Mouse (Mus musculus) large intestine, adult 2 months (tissue): ENCODE measurements around the gene Cpvl. TPM values are rescaled to one million over a fixed set of nuclear protein-coding genes. Genes with fewer than 3 reads are reported as not detected.

Source experiments
- DNase-seq: peaks from one replicate; pipeline ENCODE4 v3.0.0-alpha.2; 2012; ENCODE audit warnings: low read depth, low spot score
- WGBS: fragments of 180-500 bp; shearing (Covaris S2); methylation state at CpG from one replicate; pipeline ENCODE4 v1.1.7; 2018; 5-methylcytosine and 5-hydroxymethylcytosine counted together
- polyA plus RNA-seq: library from polyadenylated mRNA; depleted of rRNA; stranded (reverse); fragments of >200 nt; gene quantifications from 2 replicates; pipeline ENCODE4 v1.2.3, GENCODE M21; 2012

Cpvl gene
- polyA plus RNA-seq, 1 experiment = 0.05 TPM

DNA sequence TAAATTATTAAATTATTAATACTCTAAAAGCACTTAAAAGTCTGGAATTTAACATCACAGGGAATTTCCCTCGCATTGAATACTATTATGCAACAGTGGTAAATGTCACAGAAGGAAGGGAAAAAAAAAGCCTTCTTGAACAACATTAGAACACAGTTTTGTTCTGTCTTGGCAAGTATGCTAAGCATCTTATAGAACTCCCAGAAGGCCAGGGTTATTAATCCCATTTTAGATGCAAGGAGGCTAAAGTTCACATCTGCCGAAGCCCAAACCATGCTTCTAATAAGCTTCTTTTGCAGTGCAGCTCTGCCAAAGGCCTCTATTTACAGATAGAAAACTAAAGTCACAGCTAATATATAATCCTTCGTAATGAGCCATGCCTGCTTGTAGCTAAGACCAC, 74.3 kb downstream of the Cpvl start:
- no peak for DNase-seq
- 79% methylated on average over 3 of the region's 3 CpGs for WGBS

DNA sequence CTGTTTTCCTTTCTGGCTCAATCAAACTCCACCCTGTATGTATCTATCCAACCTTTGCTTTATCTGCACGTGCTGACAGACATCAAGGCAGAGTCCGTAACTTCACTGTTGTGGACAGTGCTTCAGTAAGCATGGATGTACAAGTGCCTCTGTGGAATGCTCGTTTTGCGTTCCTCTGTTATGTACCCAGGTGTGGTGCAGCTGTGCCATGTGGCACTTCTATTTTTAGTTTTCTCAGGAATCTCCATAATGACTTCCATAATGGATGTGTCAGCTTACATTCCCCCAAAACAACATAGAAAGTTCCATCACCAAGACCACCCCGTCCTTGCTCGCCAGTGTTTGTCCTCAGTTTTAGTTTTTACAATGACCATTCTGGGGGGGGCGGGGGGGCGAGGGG, 76.7 kb downstream of the Cpvl start:
- no peak for DNase-seq
- WGBS = 78% methylated on average over 8 of the region's 8 CpGs

DNA sequence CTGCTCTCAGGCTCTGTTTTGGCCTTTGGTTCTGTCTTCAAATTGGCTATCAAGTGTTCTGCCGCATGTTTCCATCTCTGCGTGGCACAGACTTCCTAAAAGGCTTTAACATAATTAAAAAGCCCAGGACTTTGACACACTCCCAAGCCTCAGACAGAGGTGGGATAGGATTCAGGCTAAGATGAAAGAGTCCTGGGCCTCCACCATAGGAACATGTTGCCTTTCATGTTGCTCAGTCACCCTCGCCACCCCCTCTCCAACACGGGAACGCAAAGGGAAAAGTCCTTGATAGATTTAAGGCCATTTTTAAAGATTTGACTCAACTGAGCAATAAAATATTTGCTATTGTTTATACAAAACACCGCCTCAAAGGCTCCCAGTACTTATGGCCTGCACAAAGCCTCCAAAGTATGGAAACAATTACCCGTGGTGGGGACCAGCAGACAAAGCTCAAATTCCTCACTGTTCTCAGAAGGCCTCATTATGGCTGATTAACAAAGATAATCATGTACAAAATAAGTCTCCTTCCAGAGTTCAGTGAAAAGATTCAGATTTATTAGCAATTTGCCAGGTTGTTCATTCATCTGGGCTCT, 80.5 kb downstream of the Cpvl start:
- 55% methylated on average over 7 of the region's 7 CpGs for WGBS
- DNase-seq = no peak

DNA sequence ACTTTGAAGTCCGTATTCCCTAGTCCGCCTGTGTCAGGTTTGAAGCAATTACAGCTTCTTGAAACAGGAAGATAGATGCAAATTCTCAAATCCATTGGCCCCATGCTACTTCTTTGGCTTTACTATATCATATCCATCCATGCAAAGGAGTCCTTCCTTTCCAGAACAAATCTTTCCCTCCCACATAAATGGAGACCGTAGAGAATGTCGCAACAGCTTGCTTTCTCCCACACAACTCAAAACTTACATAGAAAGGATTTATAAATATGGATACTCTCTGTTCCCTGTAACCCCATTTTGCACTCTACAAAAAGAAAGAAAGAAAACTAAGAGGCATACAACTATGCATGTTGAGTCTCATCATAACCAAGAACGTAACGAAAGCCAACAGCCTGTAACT, 81.3 kb downstream of the Cpvl start:
- WGBS = 94% methylated on average over 6 of the region's 6 CpGs
- no peak for DNase-seq

DNA sequence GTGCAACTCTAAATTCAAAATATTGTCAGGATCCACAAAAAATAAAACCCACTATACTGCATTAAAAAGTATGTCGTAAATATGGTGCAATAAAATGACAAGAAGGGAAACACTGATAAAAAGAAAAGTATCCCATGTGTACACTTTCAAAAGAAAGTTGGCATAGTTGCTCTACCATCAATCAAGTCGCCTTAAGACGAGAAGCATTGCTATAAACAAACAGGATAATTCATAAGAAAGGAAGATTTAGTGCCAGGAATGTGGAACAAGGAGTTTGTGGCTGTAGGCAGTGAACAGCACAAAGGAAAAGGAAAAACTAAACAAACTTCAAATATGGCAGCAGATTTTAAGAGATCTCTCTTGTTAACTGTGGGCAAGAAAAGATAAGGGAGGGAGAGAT, 84.7 kb downstream of the Cpvl start:
- DNase-seq = no peak
- WGBS = 34% methylated on average over 3 of the region's 3 CpGs

DNA sequence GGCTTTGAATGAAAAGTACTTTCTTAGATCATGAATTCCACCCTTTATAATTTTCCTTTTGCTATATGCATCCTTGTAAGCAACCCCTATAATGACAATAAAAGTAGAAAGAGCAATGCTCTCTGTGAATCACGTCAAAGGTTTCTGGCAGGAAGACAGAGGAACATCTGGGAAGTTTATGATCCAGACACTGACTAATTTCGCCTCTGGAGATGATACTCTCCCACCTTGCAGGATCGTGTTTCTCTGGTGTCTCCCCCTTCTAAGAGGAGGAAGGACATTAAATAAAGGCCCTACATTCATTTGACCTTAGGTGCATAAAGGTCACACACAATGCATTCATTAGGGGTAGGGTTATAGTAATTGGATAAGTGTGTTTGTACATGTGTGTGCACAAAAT, 87.4 kb downstream of the Cpvl start:
- 46% methylated on average over 3 of the region's 3 CpGs for WGBS
- DNase-seq = no peak

DNA sequence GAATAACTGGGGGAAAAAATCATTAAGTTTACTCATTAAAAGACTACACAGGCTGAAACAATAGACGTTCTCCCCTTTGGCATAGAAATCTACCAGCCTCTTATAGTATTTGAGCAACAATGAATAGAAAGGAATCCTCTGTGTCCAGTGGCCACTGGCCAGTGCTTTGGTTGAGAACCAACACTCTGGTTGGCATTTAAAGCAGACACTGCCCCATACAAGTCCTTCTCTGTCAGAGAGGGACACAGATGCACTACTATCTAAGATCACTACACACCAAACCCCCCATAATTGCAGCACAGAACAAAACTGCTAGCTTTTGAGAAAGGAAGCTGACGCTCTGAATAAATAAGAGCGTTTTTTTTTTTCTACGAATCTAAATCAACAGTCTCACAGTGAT, 93.5 kb downstream of the Cpvl start:
- DNase-seq = no peak
- WGBS = 72% methylated on average over 4 of the region's 4 CpGs

DNA sequence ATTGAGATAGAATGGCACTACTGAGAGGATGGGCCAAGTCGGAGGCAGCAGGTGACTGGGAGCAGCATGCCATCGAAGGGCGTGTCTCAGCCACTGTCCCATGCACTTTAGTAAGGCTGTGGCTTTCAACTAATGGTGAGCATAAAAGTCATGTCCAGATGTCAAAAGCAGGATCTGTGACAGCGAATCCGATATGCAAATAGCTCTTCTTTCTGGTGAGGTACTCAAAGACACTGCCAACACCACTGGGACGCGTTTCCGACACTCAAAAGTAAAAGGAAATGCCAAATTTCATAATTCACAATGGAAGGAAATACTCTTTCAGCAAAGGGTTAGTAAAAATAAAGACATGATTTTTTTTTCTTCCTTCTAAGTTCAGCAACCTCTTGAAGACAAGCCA, 94.0 kb downstream of the Cpvl start:
- no peak for DNase-seq
- WGBS = 74% methylated on average over 8 of the region's 8 CpGs

DNA sequence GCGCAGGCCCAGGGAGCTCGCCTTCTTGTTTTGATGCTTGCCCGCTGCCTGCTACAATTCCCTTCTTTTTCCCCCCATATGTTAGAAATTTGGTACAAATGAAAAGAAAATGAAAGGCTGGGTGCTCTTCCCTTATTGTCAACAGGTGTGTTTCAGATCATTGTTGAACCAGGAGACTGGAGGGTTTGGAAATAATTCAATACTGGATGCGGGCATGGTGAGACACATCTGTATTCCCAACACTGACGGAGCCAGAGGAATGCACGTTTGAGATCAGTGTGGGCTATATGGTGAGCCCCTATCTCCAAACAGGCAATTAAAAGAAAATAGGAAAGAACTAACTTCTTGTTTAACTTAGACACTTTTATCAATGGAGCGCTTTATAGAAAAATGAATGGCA, 95.1 kb downstream of the Cpvl start:
- DNase-seq = no peak
- 80% methylated on average over 7 of the region's 7 CpGs for WGBS

DNA sequence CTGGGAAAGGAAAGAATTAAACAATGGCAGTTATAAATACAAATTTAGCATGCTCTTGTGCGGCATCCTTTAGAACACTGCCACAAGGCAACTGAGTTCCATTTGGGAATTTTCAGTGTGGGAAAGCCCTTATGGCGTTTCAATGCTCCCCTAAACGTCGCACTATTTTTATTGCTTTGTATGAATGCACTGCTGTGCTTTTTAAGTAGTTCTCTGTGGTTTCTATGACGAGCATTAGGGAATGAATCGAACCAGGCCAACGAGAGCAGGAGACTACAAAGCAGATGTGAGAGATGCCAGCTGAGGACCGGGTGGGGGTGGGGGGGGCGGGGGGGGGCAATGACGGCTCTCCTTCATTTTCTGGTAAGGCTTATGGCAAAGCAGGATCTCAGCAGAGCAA, 96.8 kb downstream of the Cpvl start:
- DNase-seq = no peak
- 35% methylated on average over 10 of the region's 10 CpGs for WGBS

DNA sequence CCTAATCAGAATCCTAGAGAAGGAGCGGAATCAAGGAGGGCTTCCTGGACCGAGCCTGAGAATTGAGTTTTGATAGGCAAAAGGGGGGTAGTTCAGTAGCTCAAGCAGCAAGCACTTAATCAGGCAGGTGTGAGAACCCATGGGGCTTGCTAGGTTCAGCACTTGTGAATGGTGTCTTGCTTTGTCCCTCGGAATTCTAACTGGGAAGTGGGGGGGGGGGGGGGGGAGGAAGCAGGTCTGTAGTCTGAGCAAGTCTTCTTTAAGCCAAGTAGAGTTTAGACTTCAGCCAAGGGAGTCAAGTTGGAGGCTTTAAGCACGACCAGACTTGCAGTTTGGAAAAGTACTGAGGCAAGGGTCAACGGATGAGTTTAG, 97.2 kb downstream of the Cpvl start:
- no peak for DNase-seq
- 37% methylated on average over 5 of the region's 5 CpGs for WGBS

DNA sequence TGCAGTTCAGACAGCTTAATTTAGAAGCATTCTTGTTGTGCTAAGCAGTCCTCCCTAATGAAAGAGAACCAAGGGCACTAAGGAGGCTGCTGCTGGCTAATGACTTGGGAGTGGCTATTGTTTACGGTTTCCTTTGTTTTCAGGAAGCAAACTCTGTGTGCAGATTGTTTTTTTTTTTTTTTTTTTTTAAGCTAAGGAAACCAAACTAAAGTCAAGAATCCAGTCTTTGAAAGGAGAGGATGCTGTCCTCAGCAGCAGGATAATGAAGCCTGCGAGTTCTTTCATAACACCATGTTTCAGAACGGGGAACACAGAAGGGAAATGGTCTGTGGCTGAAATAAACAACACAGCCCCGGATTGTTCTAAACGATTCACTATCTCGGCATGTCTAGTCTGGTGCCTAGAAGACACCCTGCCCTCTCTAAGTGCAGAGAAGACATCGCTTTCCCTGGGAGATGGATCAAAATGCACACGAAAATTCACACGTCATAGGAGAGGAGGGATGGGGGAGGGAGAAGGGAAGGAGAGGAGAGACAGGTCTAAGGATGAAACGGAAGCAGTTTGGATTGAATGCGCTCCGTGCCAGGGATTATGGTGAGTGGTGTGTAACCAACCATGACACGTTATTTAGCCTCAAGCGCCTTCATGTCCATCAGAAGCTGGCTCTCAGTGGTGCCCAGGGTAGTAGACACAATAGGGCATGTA, 97.8 kb downstream of the Cpvl start:
- WGBS = 19% methylated on average over 14 of the region's 14 CpGs
- no peak for DNase-seq

DNA sequence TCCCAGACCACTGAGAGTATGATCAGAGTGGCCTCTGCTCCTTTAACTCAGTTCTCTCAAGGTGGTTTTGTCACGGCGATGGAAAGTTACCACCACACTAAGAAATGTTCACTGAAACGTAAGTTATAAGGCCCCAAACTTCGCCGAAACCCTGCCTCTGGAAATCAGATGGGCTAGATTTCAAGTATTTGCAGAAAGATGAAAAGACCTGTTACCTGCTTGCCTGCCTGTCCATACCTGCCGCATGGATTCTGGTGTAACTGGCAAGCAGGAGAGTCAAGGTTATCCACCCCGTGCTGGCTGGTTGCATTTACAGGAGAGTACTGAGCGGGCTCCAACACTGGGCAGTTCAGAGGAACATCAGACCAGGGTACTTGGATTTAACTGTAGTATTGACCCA, 98.9 kb downstream of the Cpvl start:
- DNase-seq = no peak
- WGBS = 80% methylated on average over 8 of the region's 8 CpGs

DNA sequence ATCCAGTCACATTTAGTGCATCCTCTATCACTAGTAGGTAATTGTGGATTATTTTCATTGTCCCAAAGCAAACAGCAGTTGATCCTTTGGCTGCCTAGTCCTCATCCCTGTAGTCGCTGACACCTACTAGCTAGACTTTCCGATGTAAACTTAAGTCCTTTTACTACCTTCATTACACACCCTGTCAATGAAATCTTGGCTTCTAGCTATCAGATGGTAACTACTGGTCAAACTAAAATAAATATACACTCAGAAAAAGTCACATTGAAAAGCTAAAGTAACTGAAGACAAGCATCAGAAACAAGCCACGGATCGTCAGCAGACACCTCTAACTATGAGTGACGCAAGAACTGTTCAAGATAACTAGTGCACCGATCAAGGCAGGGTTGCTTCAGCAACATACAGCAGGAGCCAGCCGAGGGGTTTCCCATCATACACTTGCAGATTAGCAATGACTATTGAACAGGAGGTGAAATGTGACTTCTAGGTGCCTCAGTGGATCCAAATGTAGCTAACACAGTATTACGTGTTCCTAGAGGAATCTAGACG, 103.5 kb downstream of the Cpvl start:
- WGBS = 80% methylated on average over 9 of the region's 9 CpGs
- no peak for DNase-seq

DNA sequence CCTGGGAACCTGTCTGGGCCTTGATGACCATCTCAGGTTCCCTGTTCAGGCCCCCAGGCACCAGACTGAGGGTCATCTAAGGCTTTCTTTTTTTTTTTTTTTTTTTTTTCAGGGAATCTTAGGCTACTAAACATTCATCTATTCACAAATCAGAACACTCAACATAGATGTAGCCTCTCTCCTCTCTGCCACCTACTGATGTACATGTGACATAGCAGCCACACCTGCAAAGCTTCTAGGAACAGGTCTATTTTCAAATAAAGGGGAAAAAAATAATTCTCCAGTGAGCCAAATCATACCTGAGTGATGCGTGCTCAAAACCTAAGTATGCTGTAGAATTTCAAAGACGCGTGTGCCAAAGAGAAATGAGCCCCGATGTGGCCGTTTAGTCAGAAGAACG, 106.6 kb downstream of the Cpvl start:
- no peak for DNase-seq
- 91% methylated on average over 6 of the region's 6 CpGs for WGBS

DNA sequence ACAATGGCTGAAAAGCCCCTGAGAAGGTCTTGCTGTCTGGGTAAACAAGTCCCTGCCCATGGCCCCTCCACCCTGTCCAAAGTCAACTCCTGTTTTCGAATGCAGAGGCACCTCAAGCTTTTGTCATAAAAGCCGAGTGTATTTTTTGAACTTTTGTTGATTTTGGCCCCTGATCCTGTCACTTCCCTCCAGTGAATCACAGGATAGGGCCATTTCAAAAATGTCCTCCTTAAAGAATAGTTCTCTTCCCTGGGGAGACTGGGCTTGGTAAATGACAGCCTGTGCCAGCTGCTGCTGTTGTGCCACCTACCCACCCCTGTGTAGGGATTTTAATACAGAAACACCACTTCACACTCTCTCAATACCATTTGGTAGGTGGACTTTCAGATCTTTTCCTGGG, 115.5 kb downstream of the Cpvl start:
- no peak for DNase-seq
- 28% methylated on average over 2 of the region's 2 CpGs for WGBS

DNA sequence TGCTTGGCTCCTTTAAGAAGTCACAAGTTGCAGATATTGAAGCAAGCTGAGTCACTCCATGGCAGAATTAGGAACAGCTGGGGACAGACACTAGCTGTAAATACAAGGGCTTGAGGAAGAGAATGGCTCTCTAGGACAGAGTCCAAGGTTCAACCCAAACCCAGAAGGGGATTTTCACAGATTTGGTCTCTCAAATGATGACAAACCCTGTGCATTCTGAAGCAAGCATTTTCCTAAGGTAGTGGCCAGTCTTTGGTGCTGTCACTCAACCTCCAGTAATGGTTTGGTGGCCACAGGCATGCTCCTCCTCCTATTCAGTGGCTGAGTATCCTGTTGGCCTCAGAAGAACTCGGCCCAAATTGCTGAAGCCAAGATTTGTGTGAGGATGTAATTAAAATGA, 119.4 kb downstream of the Cpvl start:
- 32% methylated on average over 1 of the region's 1 CpGs for WGBS
- no peak for DNase-seq

DNA sequence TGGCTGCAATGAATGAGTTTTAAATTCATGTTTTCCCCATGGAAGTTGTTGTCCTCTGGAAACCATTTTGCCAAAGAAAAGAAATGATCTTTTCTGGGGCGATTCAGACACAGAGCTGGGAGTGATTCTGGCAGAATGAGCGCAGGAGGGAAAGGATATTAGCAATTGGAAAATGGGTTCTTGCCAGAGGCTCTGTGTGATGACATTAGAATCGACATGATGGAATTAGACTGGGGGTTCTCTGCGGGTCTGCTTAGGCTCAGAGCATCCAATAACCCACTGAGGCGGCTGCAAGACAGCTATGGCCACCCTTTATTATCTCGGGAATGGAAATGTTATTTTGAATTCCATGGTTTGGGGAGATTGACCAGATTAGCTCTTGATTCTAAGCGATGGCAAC, 120.6 kb downstream of the Cpvl start:
- no peak for DNase-seq
- 73% methylated on average over 7 of the region's 7 CpGs for WGBS

DNA sequence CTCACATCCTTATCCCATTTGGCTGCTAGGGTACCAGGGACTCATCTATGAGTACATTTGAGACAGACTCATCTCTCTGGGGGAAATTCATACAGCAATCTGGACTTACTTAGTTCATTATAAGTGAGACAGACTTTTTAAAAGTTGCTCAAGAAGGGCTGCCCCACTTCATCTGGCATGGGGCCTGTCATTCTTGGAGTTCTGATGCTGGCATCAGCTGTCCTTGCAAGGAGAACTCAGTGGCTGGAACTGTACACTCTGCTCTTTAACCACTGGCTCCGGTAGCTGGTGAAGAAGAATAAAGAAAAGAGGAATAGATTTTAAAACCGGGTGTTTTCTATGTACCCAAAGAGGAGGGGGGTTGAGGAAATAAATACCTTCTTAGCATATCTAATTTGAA, 121.7 kb downstream of the Cpvl start:
- WGBS = 65% methylated on average over 2 of the region's 2 CpGs
- DNase-seq = no peak

DNA sequence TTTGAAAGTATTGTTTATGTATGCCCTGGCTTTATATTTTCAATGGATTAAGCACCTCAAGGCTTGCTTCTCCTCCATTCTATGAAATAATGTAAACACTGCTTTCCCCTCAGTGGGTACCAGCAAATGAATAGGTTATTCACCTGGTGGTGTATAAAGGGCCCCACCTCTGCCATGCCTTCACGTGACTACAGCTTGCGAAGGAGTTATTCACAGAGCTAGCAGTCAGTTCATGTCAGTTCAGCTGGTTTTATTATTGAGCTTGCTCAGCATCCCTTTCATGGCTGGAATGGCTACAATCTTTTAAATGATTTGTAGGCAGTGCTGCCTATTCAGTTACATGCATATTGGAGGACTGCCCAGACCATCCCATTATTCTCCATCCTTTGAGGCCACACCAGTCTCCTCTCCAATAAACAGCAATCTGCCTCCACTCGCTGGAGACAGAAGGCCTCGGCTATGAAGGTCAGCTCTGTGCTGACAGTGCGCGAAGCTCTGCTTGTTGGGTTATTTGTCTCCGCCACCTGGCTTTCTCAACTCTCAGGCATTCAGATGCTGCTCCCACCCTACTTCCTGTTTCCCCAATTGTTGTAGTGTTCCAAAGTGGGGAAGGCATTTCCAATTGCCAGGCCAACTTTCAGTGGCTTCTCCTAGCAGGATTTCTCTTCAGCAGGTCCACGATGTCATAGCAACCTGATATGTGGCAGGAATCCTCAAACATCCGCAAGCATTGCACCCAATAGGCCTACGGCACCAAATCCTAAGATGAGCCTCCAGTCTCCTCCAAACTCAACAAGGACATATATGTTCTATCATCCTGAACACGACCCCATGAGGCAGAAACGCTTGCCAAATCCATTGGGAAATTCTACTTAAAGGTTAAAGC, 123.3 kb downstream of the Cpvl start:
- WGBS = 63% methylated on average over 12 of the region's 12 CpGs
- no peak for DNase-seq

DNA sequence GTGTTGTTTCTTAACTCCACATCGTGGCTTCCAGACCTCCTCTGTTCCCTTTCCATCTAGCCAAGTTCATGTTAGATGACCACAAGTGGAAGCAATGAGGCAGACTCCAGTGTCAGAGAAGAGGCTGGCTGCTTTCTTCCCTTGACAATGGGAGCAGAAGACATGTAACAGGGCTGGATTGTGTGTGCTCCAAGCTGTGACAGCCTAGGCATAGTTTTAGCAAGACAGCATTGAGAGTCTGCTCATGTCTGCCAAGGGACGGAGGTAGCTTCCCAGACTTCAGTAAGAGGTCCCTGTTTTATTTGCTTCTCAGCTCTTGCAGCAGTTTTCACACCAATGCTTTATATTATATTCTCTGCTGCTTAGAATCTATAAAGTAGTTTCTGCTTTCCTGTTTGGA, 124.2 kb downstream of the Cpvl start:
- DNase-seq = no peak
- WGBS = 71% methylated on average over 2 of the region's 2 CpGs
